Mouse (Mus musculus) hindlimb bud, embryonic 11.5 days (tissue): ENCODE results near the gene Spsb2.
A peak's percentile ranks its signal among the peaks of the same experiment; 100 is the strongest.

Experiments
- DNase-seq: peaks from one replicate; pipeline ENCODE4 v3.0.0-alpha.2; 2012; ENCODE audit warnings: low read depth, low spot score; ENCODE audit errors: extremely low spot score

The Spsb2 gene

DNA sequence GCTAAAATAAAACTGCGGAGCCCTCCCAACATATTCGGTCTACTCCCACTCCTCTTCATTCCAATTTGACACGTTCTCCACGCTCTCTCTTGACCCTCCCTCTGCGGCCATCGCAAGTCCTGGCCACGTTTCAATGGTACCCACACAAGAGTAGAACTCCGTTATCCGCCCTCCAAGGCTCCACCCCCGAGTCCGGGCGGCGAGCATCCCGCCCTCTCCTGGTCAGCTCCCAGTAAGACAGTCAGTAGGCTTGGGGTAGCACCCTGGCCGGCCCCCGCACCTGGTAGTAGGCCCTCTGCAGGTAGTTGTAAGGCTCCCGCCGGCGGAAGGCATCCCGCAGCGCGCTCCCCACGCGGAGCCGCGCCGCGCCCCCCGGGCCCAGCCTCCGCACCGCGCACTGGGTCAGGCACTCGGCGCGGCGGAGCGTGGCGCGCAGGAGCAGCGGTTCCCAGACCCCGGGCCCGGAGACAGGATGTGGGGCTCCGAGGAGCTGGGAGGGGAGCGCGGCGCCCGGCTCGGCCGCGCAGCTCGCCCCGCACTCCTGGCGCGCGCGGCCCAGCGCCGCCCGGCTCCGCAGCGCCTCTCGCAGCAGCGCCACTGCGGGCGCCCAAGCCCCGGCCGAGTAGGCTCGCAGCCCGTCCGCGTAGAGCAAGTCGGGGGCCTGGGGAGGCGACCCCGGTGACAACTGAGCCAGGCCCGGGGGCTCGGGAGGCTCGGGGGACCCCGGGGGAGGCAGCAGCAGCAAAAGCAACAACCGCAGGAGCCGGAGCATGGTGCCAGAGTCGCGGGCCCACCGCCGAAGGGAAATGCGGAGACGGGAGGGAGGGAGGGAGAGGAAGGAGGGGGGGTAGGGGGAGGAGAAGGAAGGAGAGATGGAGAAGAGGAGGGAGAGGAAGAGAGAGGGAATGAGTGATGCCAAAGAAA, 48.7 kb downstream of the Spsb2 start, which contains the start of gene P3h3:
Gene P3h3, minus strand, starts transcription at position 837 of the 924 bp plus-strand sequence.
- DNase-seq = peak; percentile 71

GRCm38 (mm10) chr6:124857840-124858530, 49.5 kb downstream of the Spsb2 start:
- DNase-seq = no peak

DNA sequence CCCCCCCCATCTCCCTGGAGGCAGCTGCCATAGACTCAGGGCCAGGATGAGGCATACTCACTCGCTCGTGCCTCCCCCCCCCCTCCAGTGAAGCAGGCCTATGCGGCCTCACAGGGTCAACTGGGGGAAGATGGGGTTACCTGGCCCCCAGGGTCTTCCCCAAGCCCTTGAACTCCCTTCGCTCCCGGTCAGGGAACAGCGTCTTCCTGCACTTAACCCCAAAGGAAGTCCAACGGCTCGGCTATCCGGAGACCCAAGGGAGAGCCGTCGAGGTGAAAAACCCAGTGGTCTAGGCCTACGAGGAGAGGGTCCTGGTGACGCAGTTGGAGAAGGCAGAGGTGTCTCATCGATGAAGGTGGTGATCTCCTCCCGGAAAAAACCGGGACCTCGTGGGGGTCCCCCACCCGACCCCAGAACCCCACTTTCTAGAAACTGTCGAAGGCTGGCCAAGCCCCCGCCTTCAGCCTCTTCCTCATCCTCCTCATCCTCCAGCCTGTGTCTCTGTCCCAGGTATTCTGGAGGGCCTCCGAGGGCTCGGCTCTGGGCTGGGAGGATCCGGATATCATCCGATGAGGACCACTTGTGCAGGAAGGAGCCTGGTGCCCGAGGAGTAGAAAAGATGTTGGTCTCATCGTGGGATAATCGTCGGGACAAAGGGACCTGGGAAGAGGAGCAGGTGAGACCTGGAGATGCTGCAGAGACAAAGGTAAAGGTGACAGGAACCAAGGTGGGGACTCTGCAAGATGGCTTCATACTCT, 50.3 kb downstream of the Spsb2 start:
- DNase-seq = no peak

DNA sequence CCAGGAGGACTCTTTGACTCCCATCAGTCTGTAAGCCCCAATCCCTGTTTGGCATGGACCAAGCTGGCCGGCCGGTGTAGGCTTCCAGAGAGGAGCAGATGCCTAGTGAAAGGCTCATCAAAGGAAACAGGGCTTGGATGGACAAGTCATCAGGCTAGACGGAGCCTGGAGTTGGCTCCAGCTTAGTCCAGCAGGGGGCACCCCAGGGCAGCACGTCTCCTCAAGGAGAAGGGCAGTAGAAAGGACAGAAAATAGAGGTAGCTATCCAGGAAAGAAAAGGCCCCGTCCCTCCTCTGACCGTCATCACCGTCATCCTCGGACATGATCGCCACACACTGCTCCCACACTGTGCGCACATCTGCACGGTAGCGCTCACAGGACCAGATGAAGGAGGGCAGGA, 51.3 kb downstream of the Spsb2 start:
- no peak for DNase-seq
